Mouse (Mus musculus) myocyte (in vitro differentiated cells): ENCODE measurements around the gene Fscn2.

ENCODE experiments used
- E2F4 ChIP-seq: IDR thresholded peaks from one replicate; pipeline ENCODE4 v1.6.1; 2011; ENCODE audit warnings: mild to moderate bottlenecking, control low read depth, moderate library complexity; ENCODE audit not compliant: insufficient read depth
- MAX ChIP-seq: IDR thresholded peaks from one replicate; pipeline ENCODE4 v1.6.1; 2011; ENCODE audit warnings: low read depth, mild to moderate bottlenecking, control low read depth
- MYOD1 ChIP-seq, 3 experiments: IDR thresholded peaks; one replicate each; pipeline ENCODE4 v1.6.1; 2011; ENCODE audit warnings: control low read depth in 2 of 3, low read depth in 2 of 3, mild to moderate bottlenecking in 2 of 3, moderate library complexity in 1 of 3; ENCODE audit not compliant: insufficient read length in 2 of 3, control insufficient read depth in 1 of 3
- MYOG ChIP-seq, 3 experiments: IDR thresholded peaks; one replicate each; pipeline ENCODE4 v1.6.1; 2011; ENCODE audit warnings: control low read depth in 2 of 3, low read depth in 2 of 3, mild to moderate bottlenecking in 2 of 3; ENCODE audit not compliant: insufficient read length in 2 of 3, control insufficient read depth in 1 of 3, insufficient read depth in 1 of 3
- POLR2A ChIP-seq: IDR thresholded peaks from one replicate; pipeline ENCODE4 v1.6.1; 2011; ENCODE audit warnings: low read depth, mild to moderate bottlenecking, control low read depth, moderate library complexity; ENCODE audit not compliant: insufficient read length
- REST ChIP-seq: IDR thresholded peaks from one replicate; pipeline ENCODE4 v1.6.1; 2011; ENCODE audit warnings: mild to moderate bottlenecking, control low read depth, moderate library complexity; ENCODE audit not compliant: insufficient read depth, insufficient read length
- SRF ChIP-seq: IDR thresholded peaks from one replicate; pipeline ENCODE4 v1.6.1; 2011; ENCODE audit warnings: low read depth; ENCODE audit not compliant: control insufficient read depth, insufficient read length
- TCF12 ChIP-seq: IDR thresholded peaks from one replicate; pipeline ENCODE4 v1.6.1; 2011; ENCODE audit warnings: mild to moderate bottlenecking, control low read depth; ENCODE audit not compliant: poor library complexity, insufficient read depth, severe bottlenecking

- TF ChIP-seq POLR2A (no peak), TCF12 (no peak), MYOD1 (IDR thresholded peaks at IDR 0.05; ENCODE audit: control insufficient read depth in 1 of 3, insufficient read length in 2 of 3, low read depth in 2 of 3) (no peak), MYOG (IDR thresholded peaks at IDR 0.05; ENCODE audit: control insufficient read depth in 1 of 3, insufficient read depth in 1 of 3, insufficient read length in 2 of 3, low read depth in 2 of 3) (no peak), E2F4 (no peak), REST (no peak), SRF (no peak), MAX (no peak)
Observed at GRCm38 (mm10) chr11:120359391-120359790, 1.9 kb upstream of the Fscn2 start.
